Mouse (Mus musculus) small intestine, adult 2 months (tissue): Measurements from ENCODE around the gene Stk26.

Experiments used
- CTCF ChIP-seq: fragments of 200-500 bp; IDR thresholded peaks from 2 replicates; pipeline ENCODE4 v1.5.1; 2012; ENCODE audit warnings: low read depth, mild to moderate bottlenecking, control low read depth, inconsistent platforms, low read length, moderate library complexity, mixed read lengths; ENCODE audit not compliant: insufficient replicate concordance, insufficient read length; ENCODE audit errors: extremely low read depth
- POLR2A ChIP-seq: fragments of 200-500 bp; IDR thresholded peaks from 2 replicates; pipeline ENCODE4 v1.6.1; 2012; ENCODE audit warnings: low read depth, mild to moderate bottlenecking, control low read depth, inconsistent platforms, low read length, moderate library complexity

DNA sequence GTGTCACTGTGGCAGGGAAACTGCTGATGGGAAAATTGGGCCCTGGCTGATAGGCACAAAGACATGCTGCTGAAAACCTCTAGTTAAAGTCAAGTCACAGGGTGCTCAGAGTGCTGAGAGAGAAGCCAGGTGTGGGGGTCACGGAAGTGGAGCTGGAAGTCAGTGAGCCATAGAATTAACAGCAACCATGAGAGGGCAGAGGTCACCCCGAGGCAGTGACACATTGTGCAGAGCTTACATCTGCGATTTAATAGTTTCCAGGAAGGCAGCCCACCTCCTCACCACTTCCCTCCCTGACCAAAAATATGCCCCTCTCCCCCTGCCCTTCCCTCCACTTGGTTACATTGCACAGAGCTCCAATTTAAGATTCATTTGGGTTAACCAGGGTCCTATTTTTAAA lies 76.5 kb downstream of the Stk26 start:
- TF ChIP-seq POLR2A (no peak), CTCF (no peak)
